18 mouse cellular contexts compared by ENCODE assay signal in genomic region chr7:143187181-143187580, GRCm38 (mm10).
"Had no signal": no experiment of that assay in that cellular context is flagged by ENCODE, and none has a peak within 500 bp of the region (broad histone marks: within the 10 kb centered on the region; RNA-seq: fewer than 3 reads in every experiment).

No protein-coding gene starts in this region.

- H3K4me3 ChIP-seq: layer of hippocampus, adult 2 months; midbrain, embryonic 13.5 days; myocyte; neural tube, embryonic 13.5 days; stomach, embryonic 15.5 days had no signal

- H3K27me3 ChIP-seq: midbrain, embryonic 13.5 days; neural tube, embryonic 13.5 days; stomach, embryonic 15.5 days had no signal

- ATAC-seq: liver, postnatal 0 days; midbrain, embryonic 13.5 days; midbrain, embryonic 16.5 days had no signal

- H3K9me3 ChIP-seq: midbrain, embryonic 13.5 days; neural tube, embryonic 13.5 days; stomach, embryonic 15.5 days had no signal

- H3K4me1 ChIP-seq: stomach, embryonic 15.5 days had no signal

- H3K27ac ChIP-seq: kidney, postnatal 0 days; layer of hippocampus, adult 2 months; liver, embryonic 14.5 days; macrophage; midbrain, embryonic 13.5 days; neural tube, embryonic 13.5 days; stomach, embryonic 15.5 days had no signal

- H3K9ac ChIP-seq: liver, embryonic 14.5 days; liver, postnatal 0 days; midbrain, embryonic 13.5 days; neural tube, embryonic 13.5 days; stomach, embryonic 15.5 days had no signal

- DNase-seq: kidney, adult 2 months; layer of hippocampus, adult 9-11 months; lung, postnatal 14 days; right cerebral cortex, postnatal 25 days; spleen, adult 18-20 months; thymus, adult 2 months; thymus, postnatal 14 days had no signal

- H3K4me2 ChIP-seq: liver, embryonic 11.5 days; midbrain, embryonic 13.5 days; neural tube, embryonic 13.5 days; stomach, embryonic 15.5 days had no signal

- H3K36me3 ChIP-seq: midbrain, embryonic 13.5 days; neural tube, embryonic 13.5 days; stomach, embryonic 15.5 days had no signal
